Mouse (Mus musculus) limb, embryonic 10.5 days (tissue): ENCODE measurements at regions not wholly inside any gene's neighbourhood (a gene's known extent, or its start where the extent isn't known, plus 50 kb on each side); places are given as distances from the start of the nearest gene placed in this dataset.
A peak's percentile ranks its signal among the peaks of the same experiment; 100 is the strongest.

Experiments
- DNase-seq: peaks from one replicate; pipeline ENCODE4 v3.0.0-alpha.2; 2017; ENCODE audit warnings: low spot score
- H3K27ac ChIP-seq: fragments of 300-500 bp; sonication (generic); 2 replicates; pipeline ENCODE4 v1.5.1; 2016; ENCODE audit warnings: mild to moderate bottlenecking
- H3K27me3 ChIP-seq: fragments of 300-500 bp; sonication (generic); 2 replicates; pipeline ENCODE4 v1.6.1; 2016; ENCODE audit warnings: low read depth, mild to moderate bottlenecking; ENCODE audit not compliant: poor library complexity, severe bottlenecking
- H3K36me3 ChIP-seq: fragments of 300-500 bp; sonication (generic); 2 replicates; pipeline ENCODE4 v1.6.1; 2016; ENCODE audit warnings: mild to moderate bottlenecking, moderate library complexity
- H3K4me1 ChIP-seq: fragments of 300-500 bp; sonication (generic); 2 replicates; pipeline ENCODE4 v1.6.1; 2016
- H3K4me3 ChIP-seq: fragments of 300-500 bp; sonication (generic); 2 replicates; pipeline ENCODE4 v1.5.1; 2016; ENCODE audit warnings: mild to moderate bottlenecking, moderate library complexity
- H3K9me3 ChIP-seq: fragments of 300-500 bp; sonication (generic); replicated peaks from 2 replicates; pipeline ENCODE4 v1.6.1; 2016; ENCODE audit warnings: mild to moderate bottlenecking
- WGBS: fragments of 180-500 bp; shearing (Covaris S2); methylation state at CpG from one replicate; pipeline ENCODE4 v1.1.7; 2016; 5-methylcytosine and 5-hydroxymethylcytosine counted together

- 80% methylated on average over 9 of the region's 9 CpGs for WGBS
- no peak overlapping the region for H3K4me3 ChIP-seq
- DNase-seq: no peak
Observed at GRCm38 (mm10) chr9:50032322-50033158, 233.8 kb upstream of the Ncam1 start.

DNA sequence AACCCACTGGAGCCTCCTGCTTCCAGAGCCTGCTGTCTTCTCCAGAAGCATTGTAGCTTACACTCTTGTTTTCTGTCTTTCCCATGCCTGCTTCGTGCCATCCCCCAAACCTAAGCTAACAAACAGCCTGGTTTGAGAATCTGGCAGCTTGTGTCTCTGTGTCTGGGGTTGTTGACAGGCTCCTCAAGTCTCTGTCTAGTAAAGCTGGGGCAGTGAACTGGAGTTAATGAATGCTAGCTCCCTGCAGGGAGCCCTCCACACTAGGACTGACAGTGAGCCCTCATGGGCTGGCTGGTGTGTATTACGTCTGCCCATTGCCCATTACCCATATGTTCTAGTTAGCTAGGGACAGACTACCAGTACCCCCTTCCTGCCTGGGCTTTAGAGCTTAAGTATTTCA lies 232.6 kb upstream of the Ncam1 start:
- DNase-seq: no peak
- WGBS: 65% methylated on average over 2 of the region's 2 CpGs
- Histone ChIP-seq H3K9me3 (no peaks in the 10 kb centered on the region), H3K4me3 (no peak overlapping the region), H3K36me3 (no peaks in the 10 kb centered on the region), H3K27me3 (no peaks in the 10 kb centered on the region), H3K4me1 (peaks cover 3% of the 10 kb centered on the region; the same call in 1 of the 2 replicates), H3K27ac (no peak overlapping the region)

More at GRCm38 (mm10) chr9:50032322-50033158, 233.8 kb upstream of the Ncam1 start:
- no peaks in the 10 kb centered on the region for H3K9me3 ChIP-seq
- H3K36me3 ChIP-seq: no peaks in the 10 kb centered on the region
- H3K27me3 ChIP-seq: no peaks in the 10 kb centered on the region
- peaks cover 3% of the 10 kb centered on the region; the same call in 1 of the 2 replicates for H3K4me1 ChIP-seq
- no peak overlapping the region for H3K27ac ChIP-seq

DNA sequence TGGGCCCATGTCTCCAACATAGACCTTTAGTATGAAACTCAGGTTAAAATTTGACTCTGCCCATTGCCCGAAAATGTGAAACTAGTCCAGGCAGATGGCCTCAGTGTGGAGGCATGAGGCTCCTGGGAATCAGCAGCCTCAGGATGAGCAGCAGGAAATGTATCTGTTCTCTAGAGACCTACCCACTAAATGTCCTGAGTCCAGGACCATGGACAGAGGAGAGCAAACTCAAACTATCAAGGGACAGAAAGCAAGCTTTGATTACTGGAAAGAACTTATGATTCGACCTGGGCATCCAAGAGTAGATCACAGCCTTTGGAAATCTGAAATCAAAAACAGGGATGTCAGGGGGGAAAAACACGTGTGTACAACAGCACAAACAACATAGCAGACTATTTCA lies 230.3 kb upstream of the Ncam1 start:
- no peak overlapping the region for H3K27ac ChIP-seq
- H3K36me3 ChIP-seq: no peaks in the 10 kb centered on the region
- whole genome bisulfite sequencing: 57% methylated on average over 3 of the region's 3 CpGs
- H3K4me1 ChIP-seq: peaks cover 3% of the 10 kb centered on the region; the same call in 1 of the 2 replicates
- H3K4me3 ChIP-seq: no peak overlapping the region
- DNase-seq: peak; percentile 38
- no peaks in the 10 kb centered on the region for H3K27me3 ChIP-seq
- H3K9me3 ChIP-seq: no peaks in the 10 kb centered on the region

- H3K4me3 ChIP-seq: no peak overlapping the region
- H3K9me3 ChIP-seq: no peaks in the 10 kb centered on the region
- H3K4me1 ChIP-seq: peaks cover 2% of the 10 kb centered on the region; the same call in 1 of the 2 replicates
- WGBS: 91% methylated on average over 2 of the region's 2 CpGs
- no peaks in the 10 kb centered on the region for H3K36me3 ChIP-seq
- DNase-seq: no peak
- no peaks in the 10 kb centered on the region for H3K27me3 ChIP-seq
- no peak overlapping the region for H3K27ac ChIP-seq
Observed at GRCm38 (mm10) chr9:50028573-50028972, 229.8 kb upstream of the Ncam1 start.

DNA sequence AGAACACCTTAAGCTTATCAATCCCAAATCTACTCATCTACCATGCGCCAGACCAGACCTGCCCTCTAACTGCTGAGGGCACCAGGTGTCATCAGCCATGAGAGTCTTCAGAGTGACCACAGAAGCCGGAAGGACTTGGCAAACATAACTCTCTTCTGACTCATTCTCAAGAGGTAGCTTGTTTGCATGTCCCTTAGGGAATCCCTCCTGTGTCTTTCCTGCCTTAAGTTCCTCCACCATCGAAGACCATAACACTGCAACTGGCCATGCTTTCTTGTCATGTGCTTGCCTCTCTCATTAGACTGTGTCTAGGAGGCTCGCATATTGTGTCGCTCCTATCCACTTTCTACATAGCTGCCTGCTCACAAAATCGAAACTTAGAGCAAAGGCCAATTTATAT lies 226.1 kb upstream of the Ncam1 start:
- H3K36me3 ChIP-seq: no peaks in the 10 kb centered on the region
- H3K27ac ChIP-seq: no peak overlapping the region
- H3K4me3 ChIP-seq: no peak overlapping the region
- no peaks in the 10 kb centered on the region for H3K27me3 ChIP-seq
- peaks cover 2% of the 10 kb centered on the region; the same call in 1 of the 2 replicates for H3K4me1 ChIP-seq
- WGBS: 93% methylated on average over 6 of the region's 6 CpGs
- no peak for DNase-seq
- H3K9me3 ChIP-seq: no peaks in the 10 kb centered on the region

GRCm38 (mm10) chr9:50013602-50014001 lies 214.9 kb upstream of the Ncam1 start:
- 93% methylated on average over 4 of the region's 4 CpGs for WGBS
- Histone ChIP-seq H3K27me3 (no peaks in the 10 kb centered on the region), H3K4me3 (no peak overlapping the region), H3K4me1 (no peaks in the 10 kb centered on the region), H3K36me3 (no peaks in the 10 kb centered on the region), H3K9me3 (no peaks in the 10 kb centered on the region), H3K27ac (no peak overlapping the region)
- DNase-seq: no peak

DNA sequence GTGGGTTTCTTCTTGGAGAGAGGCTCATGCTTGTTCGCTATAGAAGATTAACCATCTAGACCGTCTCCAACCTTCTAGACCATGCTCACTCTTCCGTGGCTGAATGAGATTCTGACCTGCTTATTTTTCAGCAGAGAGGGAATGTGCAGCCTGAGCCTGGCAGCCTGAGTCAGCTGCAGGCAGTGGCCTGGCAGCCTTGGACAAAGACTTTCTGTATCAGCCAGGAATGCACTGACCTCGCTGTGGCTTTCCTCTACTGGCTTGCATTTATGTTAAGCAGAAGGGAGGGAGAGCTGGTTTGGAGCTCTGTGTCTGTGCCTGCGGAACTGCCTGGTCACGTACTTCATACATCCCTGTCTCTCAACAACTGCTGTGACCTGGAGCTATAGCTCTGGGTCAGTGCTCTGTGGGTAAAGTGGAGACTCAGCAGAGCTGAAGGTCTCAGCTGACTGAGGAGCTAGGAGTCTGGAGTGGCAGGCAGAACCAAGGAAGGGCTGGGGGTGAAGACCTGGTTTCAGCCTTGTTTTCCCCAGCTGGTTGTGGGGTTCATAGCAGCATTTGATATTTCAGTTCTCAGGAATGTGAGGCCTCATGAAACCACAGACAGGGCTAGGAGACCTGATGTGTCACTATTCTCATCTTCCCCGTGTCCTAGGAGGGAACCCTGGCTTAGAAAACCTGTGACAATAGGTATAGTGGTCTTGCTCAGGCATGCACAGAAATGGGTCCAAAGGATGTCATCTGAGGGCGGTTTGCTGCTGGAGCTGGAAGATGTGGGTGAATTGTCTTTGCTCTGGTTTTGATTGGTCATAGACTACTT lies 207.2 kb upstream of the Ncam1 start:
- peak; percentile 35 for DNase-seq
- Histone ChIP-seq H3K4me3 (no peak overlapping the region), H3K36me3 (no peaks in the 10 kb centered on the region), H3K4me1 (peaks cover 8% of the 10 kb centered on the region; the same call in 1 of the 2 replicates), H3K27me3 (no peaks in the 10 kb centered on the region), H3K9me3 (no peaks in the 10 kb centered on the region), H3K27ac (peak overlapping the region; percentile 67)
- WGBS: 68% methylated on average over 8 of the region's 8 CpGs

DNA sequence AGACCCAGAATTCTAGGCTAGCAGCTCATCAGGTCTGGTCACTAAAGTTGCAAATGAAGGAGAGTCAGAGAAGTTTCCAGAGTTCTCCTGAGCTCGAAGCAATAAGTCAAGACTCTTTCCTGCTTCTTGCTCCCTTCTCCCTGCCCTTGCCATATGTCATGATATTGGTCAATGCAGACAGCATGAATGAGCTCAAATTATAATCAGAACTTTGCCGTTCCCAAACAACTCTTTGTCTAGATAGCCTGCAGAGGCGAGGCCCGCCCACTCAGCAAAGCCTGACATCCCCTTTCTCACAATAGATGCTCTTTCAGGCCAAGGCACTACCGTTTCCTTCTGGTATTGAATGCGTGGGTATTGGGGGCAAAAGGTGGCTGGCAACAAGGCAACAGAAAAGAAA lies 204.0 kb upstream of the Ncam1 start:
- no peak overlapping the region for H3K27ac ChIP-seq
- H3K36me3 ChIP-seq: no peaks in the 10 kb centered on the region
- no peaks in the 10 kb centered on the region for H3K27me3 ChIP-seq
- no peaks in the 10 kb centered on the region for H3K9me3 ChIP-seq
- 91% methylated on average over 6 of the region's 6 CpGs for WGBS
- peaks cover 8% of the 10 kb centered on the region; the same call in 1 of the 2 replicates for H3K4me1 ChIP-seq
- DNase-seq: no peak
- no peak overlapping the region for H3K4me3 ChIP-seq

DNA sequence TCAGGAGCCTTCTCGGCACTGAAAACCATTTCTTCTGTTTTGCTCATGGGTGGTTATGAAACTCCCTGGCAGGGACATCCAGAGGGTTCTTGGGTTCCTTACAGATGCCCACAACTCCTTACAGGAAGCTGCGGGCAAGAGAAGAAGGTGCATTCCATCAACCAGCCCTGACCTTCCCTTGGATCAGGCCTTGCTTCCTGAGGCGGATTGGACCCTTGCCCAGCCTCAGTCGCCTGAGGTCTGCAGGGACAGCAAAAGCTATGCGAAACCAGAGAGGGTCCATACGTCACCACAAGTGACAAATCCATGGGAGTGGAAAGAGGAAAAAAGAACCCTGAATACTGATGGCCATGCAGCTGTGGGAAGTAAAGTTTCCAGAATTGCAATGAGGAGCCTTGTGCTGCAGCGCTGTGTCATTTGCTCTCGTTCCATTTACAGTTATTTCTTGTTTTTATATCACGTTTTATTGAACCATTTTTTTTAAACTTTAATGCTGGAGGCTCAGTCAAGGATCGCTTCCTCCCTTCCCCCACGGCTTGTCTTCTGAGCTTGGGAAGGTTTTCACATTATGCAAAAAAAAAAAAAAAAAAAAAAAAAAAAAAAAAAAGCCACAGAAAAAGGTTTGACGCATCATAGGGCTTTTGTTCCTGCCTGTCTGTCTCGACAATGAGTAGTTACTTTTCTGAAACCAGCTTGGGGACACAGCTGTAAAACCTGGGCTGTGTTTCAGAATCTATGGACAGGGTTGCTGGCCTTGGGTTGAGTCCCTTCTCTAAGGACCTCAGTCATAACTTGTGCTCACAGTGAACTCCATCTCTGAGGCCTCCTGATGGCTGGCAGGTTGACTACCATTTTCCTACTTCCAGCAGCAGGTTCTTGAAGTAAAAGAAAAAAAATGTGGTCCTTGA lies 202.0 kb upstream of the Ncam1 start:
- peaks cover 3% of the 10 kb centered on the region for H3K9me3 ChIP-seq
- peaks cover 2% of the 10 kb centered on the region; the same call in 1 of the 2 replicates for H3K4me1 ChIP-seq
- WGBS: 83% methylated on average over 13 of the region's 13 CpGs
- no peaks in the 10 kb centered on the region for H3K27me3 ChIP-seq
- no peak for DNase-seq
- no peaks in the 10 kb centered on the region for H3K36me3 ChIP-seq
- no peak overlapping the region for H3K4me3 ChIP-seq
- H3K27ac ChIP-seq: no peak overlapping the region

- WGBS: 81% methylated on average over 1 of the region's 1 CpGs
- no peaks in the 10 kb centered on the region for H3K36me3 ChIP-seq
Observed at GRCm38 (mm10) chr9:49999970-50000369, 201.2 kb upstream of the Ncam1 start.

DNA sequence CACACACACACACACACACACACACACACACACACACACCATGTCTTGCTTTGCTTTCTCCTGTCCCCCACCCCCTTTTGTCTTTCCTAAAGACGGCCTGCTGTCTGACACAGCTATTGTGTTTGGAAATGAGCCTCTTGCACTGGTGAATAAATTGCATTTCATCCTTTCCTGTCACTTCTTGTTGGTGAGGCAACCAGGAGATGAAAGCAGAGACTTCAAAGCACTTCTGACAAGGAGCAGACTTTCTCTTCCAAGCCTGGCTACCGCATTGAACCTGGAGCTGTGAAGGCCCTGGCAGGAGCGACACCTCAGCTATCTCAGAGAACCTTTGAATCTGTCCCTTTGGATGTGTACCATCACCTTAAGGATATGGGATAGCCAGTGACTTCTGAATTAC lies 199.4 kb upstream of the Ncam1 start:
- Histone ChIP-seq H3K4me1 (no peaks in the 10 kb centered on the region), H3K9me3 (peaks cover 9% of the 10 kb centered on the region), H3K4me3 (no peak overlapping the region), H3K27ac (no peak overlapping the region), H3K27me3 (no peaks in the 10 kb centered on the region), H3K36me3 (no peaks in the 10 kb centered on the region)
- WGBS: 40% methylated on average over 3 of the region's 3 CpGs
- no peak for DNase-seq

More at GRCm38 (mm10) chr9:49999970-50000369, 201.2 kb upstream of the Ncam1 start:
- Histone ChIP-seq H3K4me1 (no peaks in the 10 kb centered on the region), H3K27ac (no peak overlapping the region), H3K4me3 (no peak overlapping the region), H3K27me3 (no peaks in the 10 kb centered on the region), H3K9me3 (peaks cover 7% of the 10 kb centered on the region)
- no peak for DNase-seq

DNA sequence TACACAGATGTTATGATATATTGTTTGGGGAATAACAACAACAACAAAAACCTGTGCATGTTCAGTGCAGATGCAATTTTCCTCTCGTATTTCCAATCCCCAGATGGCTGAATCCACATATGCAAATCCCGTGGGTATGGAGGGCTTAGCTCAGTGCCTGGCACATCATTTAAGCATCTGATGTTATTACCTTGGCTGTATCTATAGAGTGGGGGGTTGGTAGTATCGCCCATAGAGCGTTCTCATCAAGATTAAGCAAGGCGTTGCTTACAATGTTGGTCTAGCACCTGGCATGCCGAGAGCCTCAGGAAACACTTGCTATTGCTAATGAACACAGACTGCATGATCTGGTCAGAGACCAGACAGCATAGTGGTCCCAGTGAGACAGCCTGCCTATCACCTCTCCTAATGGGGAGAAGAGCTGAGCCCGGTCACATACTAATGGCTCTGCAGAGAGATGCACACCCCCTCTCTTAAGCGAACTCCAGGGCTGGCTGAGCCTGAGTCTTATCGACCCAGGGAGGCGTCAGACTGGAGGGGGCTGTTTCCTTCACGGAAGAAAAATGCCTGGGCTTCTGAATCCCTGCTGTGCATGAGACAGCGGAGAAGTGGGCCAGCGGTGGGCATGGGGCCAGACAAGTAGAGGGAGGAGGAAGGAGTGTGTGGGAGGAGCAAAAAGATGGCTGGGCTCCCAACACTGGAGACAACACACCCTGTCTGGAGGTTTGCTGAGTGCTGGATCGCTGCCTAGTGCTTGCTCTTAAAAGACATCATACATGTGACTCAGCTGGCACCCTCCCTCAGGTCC lies 190.9 kb upstream of the Ncam1 start:
- DNase-seq: no peak
- Histone ChIP-seq H3K27me3 (no peaks in the 10 kb centered on the region), H3K27ac (no peak overlapping the region), H3K36me3 (no peaks in the 10 kb centered on the region), H3K4me3 (no peak overlapping the region), H3K9me3 (no peaks in the 10 kb centered on the region), H3K4me1 (peaks cover 6% of the 10 kb centered on the region; the same call in 1 of the 2 replicates)
- 71% methylated on average over 14 of the region's 14 CpGs for WGBS
